Mouse (Mus musculus): ENCODE results near the gene Rxrg.

DNA sequence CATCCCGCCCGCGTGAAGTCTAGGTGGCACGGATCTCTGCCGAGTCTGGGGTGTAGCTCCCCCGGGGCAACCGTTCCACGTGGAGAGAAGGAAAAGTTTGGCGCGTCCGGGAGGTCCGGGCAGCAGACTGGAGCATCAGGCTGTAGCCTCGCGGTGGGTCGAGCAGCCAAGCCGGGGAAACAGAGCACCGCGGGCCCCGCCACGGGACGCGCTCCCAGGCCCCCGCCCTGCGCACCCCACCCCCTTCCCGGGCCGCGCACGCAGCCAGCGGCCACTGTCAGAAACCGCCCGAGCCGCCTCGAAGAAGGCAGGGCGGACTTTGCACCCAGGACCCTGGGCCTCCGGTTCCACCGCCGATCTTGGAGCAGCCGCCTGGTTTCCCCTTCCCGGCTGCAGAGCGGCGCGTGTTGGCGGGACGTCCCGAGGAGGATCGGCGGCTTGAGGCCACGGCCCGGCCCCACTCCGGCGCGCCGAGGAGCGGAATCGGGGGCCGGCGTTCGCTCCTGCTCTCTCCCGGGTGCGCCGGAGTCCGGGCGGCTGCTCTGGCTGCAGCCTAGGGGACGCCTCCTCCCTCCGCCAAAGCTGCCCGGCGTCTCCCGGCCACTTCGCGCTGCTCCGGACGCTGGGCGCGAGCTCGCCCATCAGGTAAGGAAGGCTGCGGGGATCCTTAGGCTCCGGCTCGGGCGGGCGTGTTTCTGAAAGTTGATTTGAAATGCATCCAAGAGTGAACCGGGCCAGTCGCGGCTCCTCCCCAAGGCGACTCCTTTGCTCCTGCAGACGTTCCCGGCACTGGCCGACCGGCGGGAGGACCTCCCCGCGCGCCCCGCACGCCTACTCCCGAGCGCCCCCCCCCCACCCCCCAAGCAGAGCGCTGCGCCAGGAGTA is 90.4 kb downstream of the Rxrg start:
- TF ChIP-seq CTCF (IDR thresholded peaks at IDR 0.05; ENCODE audit: control insufficient read depth, insufficient read depth, low read length) = no peak
- TF ChIP-seq POLR2A (IDR thresholded peaks at IDR 0.05; ENCODE audit: borderline replicate concordance, control insufficient read depth, low read depth, low read length) = no peak

All from bone marrow, adult 2 months (tissue).